Mouse (Mus musculus) forebrain, embryonic 14.5 days (tissue): Measurements from ENCODE around the gene Shisa6. TPM values are rescaled to one million over a fixed set of nuclear protein-coding genes. Genes with fewer than 3 reads are reported as not detected.

ENCODE experiments used
- ATAC-seq: fragments of 200-750 bp; cut with Nextera tagmentation; 2 replicates; pipeline ENCODE4 v1.8.0; 2017; ENCODE audit warnings: mild to moderate bottlenecking, moderate library complexity
- DNase-seq: peaks from one replicate; pipeline ENCODE4 v3.0.0-alpha.2; 2015; ENCODE audit warnings: low spot score
- H3K27ac ChIP-seq: fragments of 300-500 bp; sonication (generic); 2 replicates; pipeline ENCODE4 v1.5.1; 2014; ENCODE audit warnings: low read depth, mild to moderate bottlenecking, control low read depth, low read length, moderate library complexity
- H3K27me3 ChIP-seq: fragments of 300-500 bp; sonication (generic); replicated peaks from 2 replicates; pipeline ENCODE4 v1.6.1; 2014; ENCODE audit warnings: low read length, control low read depth, mixed read lengths; ENCODE audit not compliant: control insufficient read depth, insufficient read depth
- H3K36me3 ChIP-seq: fragments of 300-500 bp; sonication (generic); 2 replicates; pipeline ENCODE4 v1.6.1; 2014; ENCODE audit warnings: low read length, control low read depth; ENCODE audit not compliant: control insufficient read depth, insufficient read depth
- H3K4me1 ChIP-seq: fragments of 300-500 bp; sonication (generic); 2 replicates; pipeline ENCODE4 v1.6.1; 2014; ENCODE audit warnings: antibody characterized with exemption, low read length, control low read depth; ENCODE audit not compliant: control insufficient read depth, insufficient read depth
- H3K4me2 ChIP-seq: fragments of 300-500 bp; sonication (generic); 2 replicates; pipeline ENCODE4 v1.6.1; 2014; ENCODE audit warnings: mild to moderate bottlenecking, control low read depth, low read length
- H3K4me3 ChIP-seq: fragments of 300-500 bp; sonication (generic); 2 replicates; pipeline ENCODE4 v1.5.1; 2014; ENCODE audit warnings: low read depth, low read length, control low read depth
- H3K9ac ChIP-seq: fragments of 300-500 bp; sonication (generic); 2 replicates; pipeline ENCODE4 v1.6.1; 2014; ENCODE audit warnings: mild to moderate bottlenecking, low read length, control low read depth, moderate library complexity
- H3K9me3 ChIP-seq: fragments of 300-500 bp; sonication (generic); replicated peaks from 2 replicates; pipeline ENCODE4 v1.6.1; 2016; ENCODE audit warnings: low read length, control low read depth, mixed read lengths; ENCODE audit not compliant: control insufficient read depth
- WGBS: fragments of 180-500 bp; shearing (Covaris S2); extraction: QIAGEN DNeasy Blood & Tissue Kit; methylation state at CpG from one replicate; pipeline ENCODE4 v1.1.7; 2014; 5-methylcytosine and 5-hydroxymethylcytosine counted together
- polyA plus RNA-seq: library from polyadenylated mRNA; unstranded; fragments of >200 nt; fragmentation: Nextera tagmentation; extraction: Ambion mirVana; gene quantifications from 2 replicates; pipeline ENCODE4 v1.2.1, GENCODE M21; 2014

Gene Shisa6
- 1.7 and 2.0 TPM in 2 replicates for polyA plus RNA-seq

GRCm38 (mm10) chr11:66525371-66526045 is at the start of gene Shisa6:
Gene Shisa6 (minus strand): TSS chr11:66525964.
- Histone ChIP-seq H3K4me3 (peak within 1 kb of the TSS; percentile 62), H3K36me3 (no peaks in the 10 kb centered on the region), H3K27me3 (peaks cover 28% of the 10 kb centered on the region), H3K9ac (peak within 1 kb of the TSS; percentile 73), H3K9me3 (no peaks in the 10 kb centered on the region), H3K4me1 (peaks cover 5% of the 10 kb centered on the region), H3K4me2 (peak within 1 kb of the TSS; percentile 88), H3K27ac (peak within 1 kb of the TSS; percentile 48; the same call in 1 of the 2 replicates)
- under 1% methylated on average over 59 of the region's 89 CpGs for WGBS
- peak; percentile 48 for DNase-seq
- ATAC-seq: peak; percentile 79

- H3K4me1 ChIP-seq: 0 out of 2 replicates have a peak, but pooled peaks cover 2% of the 10 kb centered on the region
- WGBS: 0% methylated on average over 2 of the region's 2 CpGs
- H3K27ac ChIP-seq: no peak overlapping the region
- H3K9me3 ChIP-seq: no peaks in the 10 kb centered on the region
- no peak overlapping the region for H3K9ac ChIP-seq
- H3K36me3 ChIP-seq: no peaks in the 10 kb centered on the region
- no peaks in the 10 kb centered on the region for H3K27me3 ChIP-seq
- H3K4me2 ChIP-seq: no peak overlapping the region
- H3K4me3 ChIP-seq: no peak overlapping the region
- DNase-seq (peak; percentile 79), ATAC-seq (peak; percentile 77; the same call in 1 of the 2 replicates)
Measured at GRCm38 (mm10) chr11:66573888-66574287, 48.1 kb upstream of the Shisa6 start.

GRCm38 (mm10) chr11:66569045-66569444 is 43.3 kb upstream of the Shisa6 start:
- no peak overlapping the region for H3K4me3 ChIP-seq
- ATAC-seq (no peak), DNase-seq (no peak)
- H3K9me3 ChIP-seq: no peaks in the 10 kb centered on the region
- no peak overlapping the region for H3K27ac ChIP-seq
- no peaks in the 10 kb centered on the region for H3K36me3 ChIP-seq
- H3K27me3 ChIP-seq: 0 out of 2 replicates have a peak, but pooled peaks cover 3% of the 10 kb centered on the region
- 67% methylated on average over 4 of the region's 4 CpGs for WGBS
- H3K9ac ChIP-seq: no peak overlapping the region
- peaks cover 12% of the 10 kb centered on the region for H3K4me1 ChIP-seq
- H3K4me2 ChIP-seq: no peak overlapping the region

- no peak overlapping the region for H3K9ac ChIP-seq
- H3K4me3 ChIP-seq: no peak overlapping the region
- H3K4me1 ChIP-seq: peaks cover 10% of the 10 kb centered on the region
- H3K36me3 ChIP-seq: no peaks in the 10 kb centered on the region
- H3K27ac ChIP-seq: no peak overlapping the region
- no peaks in the 10 kb centered on the region for H3K9me3 ChIP-seq
- 15% methylated on average over 4 of the region's 4 CpGs for WGBS
- 0 out of 2 replicates have a peak, but pooled peaks cover 3% of the 10 kb centered on the region for H3K27me3 ChIP-seq
- ATAC-seq: peak; percentile 62; the same call in 1 of the 2 replicates
- H3K4me2 ChIP-seq: no peak overlapping the region
- peak; percentile 68 for DNase-seq
Measured at GRCm38 (mm10) chr11:66568386-66568791, 42.6 kb upstream of the Shisa6 start.

GRCm38 (mm10) chr11:66567382-66567781 is 41.6 kb upstream of the Shisa6 start:
- DNase-seq (no peak), ATAC-seq (no peak)
- Histone ChIP-seq H3K27me3 (0 out of 2 replicates have a peak, but pooled peaks cover 3% of the 10 kb centered on the region), H3K4me2 (0 out of 2 replicates have a peak overlapping the region, but pooled peaks have one; percentile 8), H3K9ac (no peak overlapping the region), H3K4me3 (no peak overlapping the region), H3K4me1 (peaks cover 10% of the 10 kb centered on the region), H3K9me3 (no peaks in the 10 kb centered on the region), H3K27ac (no peak overlapping the region), H3K36me3 (no peaks in the 10 kb centered on the region)
- 14% methylated on average over 10 of the region's 10 CpGs for WGBS

- Histone ChIP-seq H3K36me3 (no peaks in the 10 kb centered on the region), H3K9ac (no peak overlapping the region), H3K27me3 (no peaks in the 10 kb centered on the region), H3K4me2 (no peak overlapping the region), H3K27ac (no peak overlapping the region), H3K4me3 (no peak overlapping the region), H3K9me3 (no peaks in the 10 kb centered on the region), H3K4me1 (peaks cover under 1% of the 10 kb centered on the region; the same call in 1 of the 2 replicates)
- WGBS: 82% methylated on average over 7 of the region's 7 CpGs
- ATAC-seq (no peak), DNase-seq (no peak)
Measured at GRCm38 (mm10) chr11:66562274-66562673, 36.5 kb upstream of the Shisa6 start.

GRCm38 (mm10) chr11:66537820-66538219 is 12.1 kb upstream of the Shisa6 start:
- H3K36me3 ChIP-seq: no peaks in the 10 kb centered on the region
- H3K27ac ChIP-seq: no peak overlapping the region
- no peaks in the 10 kb centered on the region for H3K9me3 ChIP-seq
- H3K4me1 ChIP-seq: no peaks in the 10 kb centered on the region
- DNase-seq: no peak
- 69% methylated on average over 1 of the region's 1 CpGs for WGBS
- no peak for ATAC-seq
- no peak overlapping the region for H3K9ac ChIP-seq
- no peak overlapping the region for H3K4me3 ChIP-seq
- no peak overlapping the region for H3K4me2 ChIP-seq
- H3K27me3 ChIP-seq: no peaks in the 10 kb centered on the region

- Histone ChIP-seq H3K27me3 (no peaks in the 10 kb centered on the region), H3K9ac (no peak overlapping the region), H3K36me3 (no peaks in the 10 kb centered on the region), H3K4me1 (no peaks in the 10 kb centered on the region), H3K9me3 (no peaks in the 10 kb centered on the region), H3K27ac (no peak overlapping the region), H3K4me2 (no peak overlapping the region), H3K4me3 (no peak overlapping the region)
- 87% methylated on average over 9 of the region's 9 CpGs for WGBS
- no peak for DNase-seq
- ATAC-seq: no peak
Measured at GRCm38 (mm10) chr11:66535866-66536265, 10.1 kb upstream of the Shisa6 start.

- H3K4me3 ChIP-seq: no peak overlapping the region
- no peaks in the 10 kb centered on the region for H3K4me1 ChIP-seq
- WGBS: 23% methylated on average over 4 of the region's 4 CpGs
- no peaks in the 10 kb centered on the region for H3K36me3 ChIP-seq
- H3K27me3 ChIP-seq: no peaks in the 10 kb centered on the region
- DNase-seq: peak; percentile 40
- H3K27ac ChIP-seq: no peak overlapping the region
- H3K4me2 ChIP-seq: no peak overlapping the region
- H3K9ac ChIP-seq: no peak overlapping the region
- ATAC-seq: no peak
- H3K9me3 ChIP-seq: no peaks in the 10 kb centered on the region
Measured at GRCm38 (mm10) chr11:66535156-66535555, 9.4 kb upstream of the Shisa6 start.
